Mouse (Mus musculus): ENCODE measurements at regions not wholly inside any gene's neighbourhood (a gene's known extent, or its start where the extent isn't known, plus 50 kb on each side); places are given as distances from the start of the nearest gene placed in this dataset.
A peak's percentile ranks its signal among the peaks of the same experiment; 100 is the strongest.

- no peak for DNase-seq (ENCODE audit: low spot score in 2 of 2)
Measured at GRCm38 (mm10) chr15:36891296-36891695, 116.3 kb downstream of the Zfp706 start.

- DNase-seq (ENCODE audit: low spot score in 2 of 2) = no peak
Measured at GRCm38 (mm10) chr15:36889072-36889471, 118.5 kb downstream of the Zfp706 start.

DNA sequence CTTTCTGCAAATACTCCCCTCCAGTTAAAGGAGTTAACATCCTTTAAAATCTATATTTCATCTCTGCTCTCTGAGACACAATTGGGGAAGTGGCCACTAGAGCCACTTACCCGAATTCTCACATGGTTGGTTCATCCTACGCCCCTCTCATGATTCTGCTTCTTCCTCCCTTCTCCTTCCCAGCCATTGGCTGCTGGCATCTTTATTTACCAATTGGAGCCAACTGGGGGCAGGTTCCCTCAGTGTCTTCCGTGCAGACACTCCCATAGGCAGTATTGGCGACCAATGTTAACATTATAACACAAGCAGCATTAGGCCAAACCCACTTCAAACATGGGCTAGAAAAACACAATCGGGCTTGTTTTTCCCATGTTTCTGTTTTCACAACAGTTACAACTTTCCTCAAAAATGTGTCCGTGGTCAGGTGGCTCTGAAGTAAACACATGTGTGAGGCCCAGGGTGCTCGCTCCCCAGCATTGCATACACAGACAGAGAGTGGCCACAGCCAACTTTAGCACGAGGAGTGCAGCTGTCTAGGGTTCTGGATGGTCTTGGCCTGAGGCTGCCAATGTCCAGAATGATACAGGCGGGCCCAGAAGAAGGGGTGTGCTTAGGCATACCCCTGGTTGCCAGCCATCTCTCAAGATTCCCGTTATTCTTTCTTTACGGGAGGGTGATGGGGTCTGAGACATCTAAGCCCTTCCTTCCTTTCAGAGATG lies 119.1 kb downstream of the Zfp706 start:
- no peak for DNase-seq (ENCODE audit: low spot score in 2 of 2)

DNA sequence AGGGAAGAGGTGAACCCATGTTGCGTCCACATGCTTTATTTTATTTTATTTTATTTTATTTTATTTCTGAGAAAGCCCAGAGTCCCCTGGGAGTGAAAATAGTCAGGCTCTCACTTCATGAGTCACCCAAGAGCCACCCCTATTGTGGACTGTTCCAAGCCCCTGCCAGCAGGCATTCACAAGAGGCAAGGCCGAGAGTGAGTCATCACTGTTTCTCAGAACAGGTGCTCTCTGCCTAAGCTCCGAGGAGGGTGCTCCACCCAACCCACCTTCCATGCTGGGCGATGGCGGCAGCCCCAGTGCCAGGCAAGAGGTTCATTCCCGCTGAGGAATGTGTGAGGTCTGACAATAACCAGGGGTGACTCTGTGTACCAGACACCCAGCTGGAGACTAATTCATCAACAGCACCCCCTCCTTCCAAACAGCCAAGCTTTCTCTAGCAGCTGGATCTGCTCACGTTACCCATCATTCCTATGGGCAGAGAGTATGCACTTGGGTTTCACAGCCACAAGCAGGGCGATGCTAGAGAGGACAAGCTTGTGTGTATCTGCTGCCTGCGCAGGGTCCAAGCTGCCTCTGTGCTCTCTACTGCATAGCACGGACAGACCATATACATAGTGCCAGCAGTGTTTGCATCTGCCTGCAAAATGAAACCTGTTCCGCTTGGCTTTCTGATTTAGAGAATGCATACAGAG lies 122.8 kb downstream of the Zfp706 start:
- DNase-seq (ENCODE audit: low spot score in 2 of 2) = no peak

DNA sequence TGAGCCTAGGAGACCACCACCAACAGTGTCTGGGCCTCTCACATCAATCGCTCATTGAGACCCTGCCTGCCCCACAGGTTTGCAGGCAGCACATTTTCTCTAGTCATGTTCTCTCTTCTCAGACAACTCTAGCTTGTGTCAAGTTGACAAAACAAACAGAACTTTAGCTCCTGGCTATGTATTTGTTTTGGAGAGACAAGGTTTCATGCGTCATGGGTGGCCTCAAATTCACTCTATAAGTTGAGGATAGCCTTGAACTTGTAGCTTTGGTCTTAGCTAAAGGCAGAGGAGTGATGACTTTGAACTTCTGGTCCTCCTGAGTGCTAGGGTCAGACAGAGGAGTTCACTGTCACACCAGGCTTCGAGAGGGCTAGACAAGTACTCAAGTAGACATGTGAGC lies 123.5 kb downstream of the Zfp706 start:
- DNase-seq (ENCODE audit: low spot score in 2 of 2) = no peak

- DNase-seq (ENCODE audit: low spot score in 2 of 2) = no peak
Measured at GRCm38 (mm10) chr15:36883156-36883555, 124.4 kb downstream of the Zfp706 start.

DNA sequence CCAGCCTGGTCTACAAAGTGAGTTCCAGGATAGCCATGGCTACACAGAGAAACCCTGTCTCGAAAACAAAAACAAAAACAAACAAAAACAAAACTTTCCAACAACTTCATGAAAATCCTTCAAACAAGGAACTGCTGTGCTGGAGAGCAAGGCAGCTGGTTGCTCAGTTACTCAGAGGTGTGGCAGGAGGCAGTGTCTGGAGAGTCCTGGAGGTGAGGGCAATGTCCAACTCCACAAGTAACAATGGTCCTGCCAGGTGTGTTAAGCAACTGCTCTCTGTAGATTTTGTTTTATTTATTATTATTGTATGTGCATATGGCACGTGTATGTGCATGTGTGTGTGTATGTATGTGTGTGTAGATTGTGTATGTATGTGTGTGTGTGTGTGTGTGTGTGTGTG lies 126.0 kb downstream of the Zfp706 start:
- DNase-seq (ENCODE audit: low spot score in 2 of 2) = no peak

- no peak for DNase-seq (ENCODE audit: low spot score in 2 of 2)
Measured at GRCm38 (mm10) chr15:36880602-36881001, 127.0 kb downstream of the Zfp706 start.

DNA sequence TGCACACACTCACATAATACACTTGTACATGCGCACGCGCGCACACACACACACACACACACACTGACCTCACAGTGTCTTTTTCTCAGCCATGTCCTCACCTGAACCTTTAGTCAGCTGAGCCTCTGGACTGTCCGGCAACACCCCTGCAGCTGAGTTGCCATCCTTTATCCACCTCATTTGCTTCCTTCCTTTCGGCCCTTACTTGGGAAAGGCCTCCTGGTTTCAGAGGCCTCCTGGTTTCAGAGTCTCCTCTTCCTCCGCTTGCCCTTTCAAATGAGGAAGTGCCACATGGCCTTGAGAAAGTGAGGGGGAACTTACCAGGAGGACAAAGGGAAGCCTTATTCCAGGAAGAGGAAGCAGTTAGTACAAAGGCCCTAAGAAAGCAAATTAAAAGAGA lies 128.0 kb downstream of the Zfp706 start:
- no peak for DNase-seq (ENCODE audit: low spot score in 2 of 2)

DNA sequence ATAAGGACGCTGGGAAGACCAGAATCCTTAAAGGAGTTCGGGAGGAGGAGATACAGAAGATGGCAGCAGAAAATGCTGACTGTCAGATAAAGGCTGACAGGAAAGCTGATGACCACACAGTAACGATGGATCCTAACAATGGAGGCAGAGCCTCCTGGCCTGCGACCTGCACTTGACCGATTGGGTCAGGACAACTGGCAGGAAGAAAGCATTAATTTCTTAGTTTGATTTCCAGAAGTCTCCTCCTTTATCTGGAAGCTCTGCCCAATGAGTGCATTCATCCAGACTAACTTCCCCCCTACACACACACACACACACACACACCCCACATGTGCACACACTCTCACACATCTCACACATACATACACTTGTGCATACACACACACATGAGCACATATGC lies 128.6 kb downstream of the Zfp706 start:
- DNase-seq (ENCODE audit: low spot score in 2 of 2) = no peak

GRCm38 (mm10) chr15:36878276-36878675 lies 129.3 kb downstream of the Zfp706 start:
- DNase-seq (ENCODE audit: low spot score in 2 of 2) = no peak

- no peak for DNase-seq (ENCODE audit: low spot score in 2 of 2)
Measured at GRCm38 (mm10) chr15:36877501-36877900, 130.1 kb downstream of the Zfp706 start.

GRCm38 (mm10) chr15:36875980-36876778 lies 131.4 kb downstream of the Zfp706 start:
- DNase-seq (ENCODE audit: low spot score in 2 of 2) = no peak

- DNase-seq (ENCODE audit: low spot score in 2 of 2) = no peak
Measured at GRCm38 (mm10) chr15:36874555-36874954, 133.0 kb downstream of the Zfp706 start.

DNA sequence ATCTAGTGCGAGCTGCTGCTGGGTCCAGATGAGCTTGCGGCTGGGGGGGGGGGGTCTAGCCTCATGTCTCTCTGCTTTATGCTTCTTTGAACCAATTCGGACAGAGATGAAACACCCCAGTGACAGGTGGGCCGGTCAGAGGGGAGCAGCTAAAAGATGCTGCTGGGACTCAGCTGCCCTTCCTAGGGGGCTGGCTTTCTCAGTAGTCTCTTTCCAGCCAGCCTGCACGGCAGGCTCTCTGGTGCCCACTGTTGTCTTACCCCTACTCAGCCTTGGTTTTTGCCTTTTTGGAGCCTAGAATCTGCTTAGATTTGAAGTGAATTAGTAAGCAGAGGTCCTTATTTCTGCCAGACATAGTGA lies 133.7 kb downstream of the Zfp706 start:
- DNase-seq (ENCODE audit: low spot score in 2 of 2) = no peak

GRCm38 (mm10) chr15:36873058-36873883 lies 134.3 kb downstream of the Zfp706 start:
- peak in 1 of 2 experiments; percentile 37 for DNase-seq (ENCODE audit: low spot score in 2 of 2)

GRCm38 (mm10) chr15:36872566-36872965 lies 135.0 kb downstream of the Zfp706 start:
- DNase-seq (ENCODE audit: low spot score in 2 of 2) = no peak

DNA sequence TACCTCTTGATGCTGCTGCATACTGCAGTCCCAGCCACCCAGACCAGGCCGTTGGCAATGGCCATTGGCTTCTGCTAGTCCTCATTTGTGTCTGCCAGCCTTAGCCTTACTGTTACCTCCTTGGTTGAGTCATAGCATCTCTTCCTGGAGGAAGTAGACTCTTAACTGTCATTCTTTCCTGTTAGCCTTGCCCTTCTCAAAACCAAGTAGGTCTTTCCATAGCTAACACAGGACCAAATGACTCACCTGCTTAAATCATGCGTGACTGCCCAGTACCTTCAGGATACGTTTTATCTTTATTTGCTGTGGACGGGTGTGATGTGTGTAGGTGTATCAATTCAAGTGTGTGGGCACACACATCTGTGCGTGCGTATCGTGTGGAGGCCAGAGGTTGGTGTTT lies 136.9 kb downstream of the Zfp706 start:
- no peak for DNase-seq (ENCODE audit: low spot score in 2 of 2)

DNA sequence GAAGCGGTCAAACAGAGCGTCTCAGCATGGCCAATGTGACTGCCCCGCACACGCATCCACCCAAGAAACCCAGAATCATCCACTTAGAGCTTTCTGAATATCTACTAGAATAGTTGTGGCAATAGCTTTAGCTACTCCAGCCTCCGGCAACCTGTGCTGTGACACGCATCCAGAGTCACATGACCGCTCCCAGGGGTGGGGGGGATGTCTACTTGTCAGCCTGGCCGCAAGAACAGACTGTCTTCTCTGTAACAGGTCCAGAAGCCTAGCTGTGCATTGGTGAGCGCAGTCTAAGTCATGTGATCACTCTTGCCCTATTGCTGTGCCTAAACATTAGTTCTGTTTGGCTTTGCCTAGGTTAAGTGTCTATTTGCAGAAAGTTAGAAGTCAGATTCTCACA lies 137.5 kb downstream of the Zfp706 start:
- no peak for DNase-seq (ENCODE audit: low spot score in 2 of 2)

GRCm38 (mm10) chr15:36866088-36866487 lies 141.5 kb downstream of the Zfp706 start:
- no peak for DNase-seq (ENCODE audit: low spot score in 2 of 2)

DNA sequence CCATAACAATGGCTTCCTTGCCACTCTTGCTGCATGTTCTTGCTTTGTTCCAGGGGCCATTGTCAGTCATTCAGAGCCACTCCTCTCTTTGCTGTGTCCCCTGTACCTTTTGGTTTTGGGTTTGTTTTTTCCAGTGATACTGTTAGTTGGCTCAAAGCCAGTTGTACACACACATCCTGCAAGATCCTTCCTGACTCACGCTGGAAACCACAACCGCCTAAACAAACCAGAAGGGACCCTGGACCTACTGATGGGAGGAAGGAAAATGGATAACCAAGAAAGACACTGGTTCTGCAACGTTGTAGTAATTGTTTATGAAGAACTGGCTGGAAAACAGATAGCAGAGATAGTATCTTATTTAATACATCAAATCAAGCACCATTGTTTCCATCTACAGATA lies 142.2 kb downstream of the Zfp706 start:
- no peak for DNase-seq (ENCODE audit: low spot score in 2 of 2)

Data from layer of hippocampus, postnatal 10 days (tissue).